Mouse (Mus musculus) G1E (cell line): Measurements from ENCODE around the gene Pam. TPM values are rescaled to one million over a fixed set of nuclear protein-coding genes. Genes with fewer than 3 reads are reported as not detected.

Source experiments
- ATAC-seq: 2 replicates; pipeline ENCODE4 v1.8.0; 2016; ENCODE audit warnings: mild to moderate bottlenecking; ENCODE audit not compliant: insufficient number of reproducible peaks, poor library complexity, low FRiP score, severe bottlenecking; ENCODE audit errors: extremely low read depth
- DNase-seq: peaks from one replicate; pipeline ENCODE4 v3.0.0; 2012; ENCODE audit warnings: low spot score
- H3K27me3 ChIP-seq: 2 replicates; pipeline ENCODE4 v1.6.1; 2012; ENCODE audit warnings: mild to moderate bottlenecking, low read length, inconsistent platforms; ENCODE audit not compliant: insufficient read depth
- H3K36me3 ChIP-seq: replicated peaks from 2 replicates; pipeline ENCODE3; 2012; ENCODE audit warnings: mild to moderate bottlenecking, inconsistent platforms
- H3K4me1 ChIP-seq: 2 replicates; pipeline ENCODE4 v1.6.1; 2012; ENCODE audit warnings: low read depth, low read length, inconsistent platforms, mixed read lengths; ENCODE audit not compliant: insufficient read depth
- H3K4me3 ChIP-seq: 2 replicates; pipeline ENCODE4 v1.5.1; 2012; ENCODE audit warnings: low read depth, mild to moderate bottlenecking, inconsistent platforms, low read length, moderate library complexity, mixed read lengths
- H3K9me3 ChIP-seq: replicated peaks from 2 replicates; pipeline ENCODE4 v1.6.1; 2012; ENCODE audit warnings: inconsistent platforms
- CTCF ChIP-seq: IDR thresholded peaks from 2 replicates; pipeline ENCODE4 v1.5.1; 2012; ENCODE audit warnings: low read depth, low read length, inconsistent platforms, mixed read lengths
- GATA1 ChIP-seq: IDR thresholded peaks from 2 replicates; pipeline ENCODE4 v1.6.1; 2012; ENCODE audit warnings: borderline replicate concordance, low read length, inconsistent platforms, mixed read lengths
- GATA2 ChIP-seq: IDR thresholded peaks from 2 replicates; pipeline ENCODE4 v1.6.1; 2012; ENCODE audit warnings: low read depth, low read length, inconsistent platforms, borderline replicate concordance
- POLR2AphosphoS5 ChIP-seq: IDR thresholded peaks from 2 replicates; pipeline ENCODE4 v1.6.1; 2012; ENCODE audit warnings: low read depth, low read length, inconsistent platforms; ENCODE audit not compliant: insufficient replicate concordance
- TAL1 ChIP-seq: conservative IDR thresholded peaks from 2 replicates; pipeline ENCODE4 v1.6.1; 2012; ENCODE audit warnings: low read depth, low read length, inconsistent platforms, mixed read lengths
- polyA plus RNA-seq: library from polyadenylated mRNA; stranded (reverse); fragments of >175 nt; gene quantifications from 2 replicates; pipeline ENCODE4 v1.2.3, GENCODE M21; 2012
- total RNA-seq, 2 experiments: library from RNA; stranded (forward) in 1 of 2; stranded (reverse) in 1 of 2; fragments of 200-1000 nt in 1 of 2; fragments of >200 nt in 1 of 2; fragmentation: Nextera tagmentation in 1 of 2; gene quantifications; 2 replicates each; pipeline ENCODE4 v1.2.3; 2014 to 2017

Gene Pam
- total and polyA plus RNA-seq, 3 experiments: 0.60 TPM; not detected in 2

DNA sequence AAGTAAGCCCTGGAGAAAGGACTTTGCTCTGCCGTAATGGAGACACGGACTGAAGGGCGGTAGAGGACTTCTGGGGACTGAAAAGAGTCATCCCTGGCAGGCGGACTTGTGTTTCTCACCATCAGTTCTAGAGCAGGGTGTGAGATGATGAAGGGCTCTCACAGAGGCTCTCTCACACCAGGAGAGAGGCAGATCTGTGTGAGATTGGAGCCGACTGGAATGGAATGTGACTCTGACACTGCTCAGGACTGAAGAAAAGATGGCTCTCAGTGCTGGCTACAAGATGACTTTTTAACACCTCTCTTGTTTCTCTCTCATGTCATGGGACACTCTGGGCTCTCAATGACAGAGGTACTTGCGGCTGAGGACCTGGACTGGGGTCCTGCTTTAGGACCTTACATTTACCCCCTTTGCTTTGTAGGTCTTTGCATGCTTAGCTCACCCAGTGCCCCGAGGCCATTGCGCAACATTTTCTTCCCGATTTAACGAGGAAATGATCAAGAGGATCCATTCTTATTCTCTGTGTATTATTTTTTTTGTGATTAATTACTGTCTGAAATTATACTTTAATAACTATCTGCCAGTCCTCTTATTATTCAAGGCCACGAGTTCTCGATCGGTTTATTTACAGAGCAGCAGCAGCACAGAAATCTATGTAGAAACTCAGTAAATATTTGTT lies 10.7 kb downstream of the Pam start:
- Histone ChIP-seq H3K27me3 (no peaks in the 10 kb centered on the region), H3K4me1 (no peaks in the 10 kb centered on the region), H3K4me3 (no peak overlapping the region), H3K36me3 (no peaks in the 10 kb centered on the region), H3K9me3 (peaks cover 45% of the 10 kb centered on the region)
- ATAC-seq: no peak
- DNase-seq: no peak
- TF ChIP-seq TAL1: no peak
- no peak for TF ChIP-seq GATA2
- no peak for TF ChIP-seq POLR2AphosphoS5
- no peak for TF ChIP-seq CTCF
- no peak for TF ChIP-seq GATA1

DNA sequence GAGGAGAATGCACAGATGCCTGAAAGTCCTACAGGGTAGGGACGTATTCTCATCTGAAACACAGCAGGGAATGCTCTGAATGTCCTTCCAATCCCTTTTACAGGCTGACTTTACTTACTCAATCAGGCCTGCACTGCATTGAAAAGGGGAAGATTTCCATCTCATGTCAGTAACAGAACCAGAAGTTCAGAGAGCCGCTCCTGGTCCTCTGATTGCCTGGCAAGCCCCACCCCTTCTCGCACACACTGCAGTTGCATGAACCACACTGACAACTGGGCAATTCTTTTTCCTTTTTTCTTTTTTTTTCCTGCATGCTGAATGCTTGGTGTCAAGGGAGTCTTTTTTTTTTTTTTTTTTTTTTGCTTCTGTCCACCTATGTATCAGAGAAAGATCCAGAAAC lies 11.9 kb downstream of the Pam start:
- no peak overlapping the region for H3K4me3 ChIP-seq
- H3K4me1 ChIP-seq: no peaks in the 10 kb centered on the region
- no peaks in the 10 kb centered on the region for H3K27me3 ChIP-seq
- no peak for ATAC-seq
- TF ChIP-seq GATA2 (no peak), CTCF (no peak), TAL1 (no peak), POLR2AphosphoS5 (no peak), GATA1 (no peak)
- H3K36me3 ChIP-seq: no peaks in the 10 kb centered on the region
- H3K9me3 ChIP-seq: peaks cover 44% of the 10 kb centered on the region
- DNase-seq: no peak

DNA sequence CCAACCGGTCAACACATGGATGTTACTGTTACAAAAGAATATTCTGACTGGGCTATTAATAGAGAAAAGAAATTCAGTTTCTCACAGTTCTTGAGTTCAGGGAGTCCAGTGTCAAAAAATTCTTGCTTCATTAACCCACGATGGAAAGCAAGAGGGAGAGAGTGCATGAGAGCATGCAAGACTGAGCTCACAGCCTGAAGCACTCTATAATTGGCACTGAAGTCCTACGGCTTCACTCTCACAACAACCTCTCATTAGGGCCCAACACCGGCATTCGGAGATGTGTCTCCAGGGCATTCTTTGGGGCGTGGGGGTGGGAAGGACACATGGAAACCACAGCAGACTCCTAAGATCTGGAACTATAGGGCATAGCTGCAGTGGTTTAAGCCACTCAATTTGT lies 12.5 kb downstream of the Pam start:
- DNase-seq: no peak

DNA sequence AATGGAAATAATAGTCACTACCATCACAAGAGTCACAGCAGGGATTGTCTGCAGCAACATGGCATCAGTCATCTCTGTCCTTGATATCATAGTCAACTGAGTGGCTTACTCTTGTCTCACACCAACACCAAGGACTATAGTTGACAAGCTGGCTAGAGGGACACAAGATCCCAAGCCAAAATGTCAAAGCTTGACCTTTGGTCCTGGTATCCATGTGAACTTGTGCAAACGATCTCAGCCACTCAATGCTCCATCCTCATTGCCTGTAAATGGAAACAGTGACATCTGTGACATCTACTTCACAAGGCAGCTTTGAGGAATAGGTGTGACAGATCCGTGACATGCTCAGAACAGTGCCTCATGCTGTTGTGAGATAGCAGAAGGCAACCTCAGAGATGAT lies 15.0 kb downstream of the Pam start:
- Histone ChIP-seq H3K4me1 (no peaks in the 10 kb centered on the region), H3K9me3 (peaks cover 42% of the 10 kb centered on the region), H3K4me3 (no peak overlapping the region), H3K36me3 (no peaks in the 10 kb centered on the region), H3K27me3 (no peaks in the 10 kb centered on the region)
- DNase-seq (no peak), ATAC-seq (no peak)
- TF ChIP-seq CTCF (no peak), GATA2 (no peak), POLR2AphosphoS5 (no peak), GATA1 (no peak), TAL1 (no peak)

More for the DNA sequence above, 12.5 kb downstream of the Pam start:
- Histone ChIP-seq H3K4me1 (no peaks in the 10 kb centered on the region), H3K27me3 (no peaks in the 10 kb centered on the region), H3K4me3 (no peak overlapping the region), H3K36me3 (no peaks in the 10 kb centered on the region), H3K9me3 (peaks cover 41% of the 10 kb centered on the region)
- no peak for ATAC-seq
- TF ChIP-seq TAL1 (no peak), GATA1 (no peak), GATA2 (no peak), CTCF (no peak), POLR2AphosphoS5 (no peak)

DNA sequence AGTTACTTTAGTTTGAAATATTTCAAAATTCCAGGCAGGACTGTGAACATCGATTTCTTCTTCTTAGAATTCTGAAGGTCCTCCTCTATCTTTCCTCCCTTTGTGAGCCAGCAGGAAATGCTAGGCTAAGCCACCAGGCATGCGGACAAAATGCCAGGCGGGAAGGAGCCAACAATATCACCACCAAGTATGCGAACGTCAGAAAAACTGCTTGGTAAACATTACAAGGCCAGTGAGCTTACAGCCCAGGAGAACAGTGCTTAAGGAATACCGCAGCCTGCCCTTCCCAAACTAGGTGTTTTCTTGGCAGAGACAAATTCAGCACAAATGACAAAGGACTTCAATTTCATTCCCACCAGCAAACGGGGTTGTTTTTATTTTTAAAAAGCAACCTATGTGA lies 15.8 kb downstream of the Pam start:
- ATAC-seq (no peak), DNase-seq (no peak)
- no peaks in the 10 kb centered on the region for H3K4me1 ChIP-seq
- no peaks in the 10 kb centered on the region for H3K27me3 ChIP-seq
- no peak for TF ChIP-seq TAL1
- TF ChIP-seq POLR2AphosphoS5: no peak
- TF ChIP-seq GATA2: no peak
- no peak for TF ChIP-seq GATA1
- no peak for TF ChIP-seq CTCF
- no peak overlapping the region for H3K4me3 ChIP-seq
- no peaks in the 10 kb centered on the region for H3K36me3 ChIP-seq
- H3K9me3 ChIP-seq: peaks cover 36% of the 10 kb centered on the region

- no peak for TF ChIP-seq CTCF
- DNase-seq (no peak), ATAC-seq (no peak)
- H3K4me3 ChIP-seq: no peak overlapping the region
- no peaks in the 10 kb centered on the region for H3K27me3 ChIP-seq
- H3K36me3 ChIP-seq: no peaks in the 10 kb centered on the region
- no peaks in the 10 kb centered on the region for H3K4me1 ChIP-seq
- H3K9me3 ChIP-seq: peaks cover 36% of the 10 kb centered on the region
These were observed 16.7 kb downstream of the Pam start for GRCm38 (mm10) chr1:98078735-98079134.

- Histone ChIP-seq H3K4me1 (no peaks in the 10 kb centered on the region), H3K9me3 (peaks cover 36% of the 10 kb centered on the region), H3K27me3 (no peaks in the 10 kb centered on the region), H3K36me3 (no peaks in the 10 kb centered on the region), H3K4me3 (no peak overlapping the region)
- ATAC-seq: no peak
- TF ChIP-seq CTCF (no peak), POLR2AphosphoS5 (no peak), GATA1 (no peak), TAL1 (no peak), GATA2 (no peak)
- no peak for DNase-seq
These were observed 21.6 kb downstream of the Pam start for GRCm38 (mm10) chr1:98073826-98074225.
